Mouse (Mus musculus) heart, embryonic 10.5 days (tissue): ENCODE data around the gene Pex14. TPM values are rescaled to one million over a fixed set of nuclear protein-coding genes. Genes with fewer than 3 reads are reported as not detected.

ENCODE experiments used
- DNase-seq: peaks from one replicate; pipeline ENCODE4 v3.0.0-alpha.2; 2017; ENCODE audit warnings: low spot score
- H3K27ac ChIP-seq: fragments of 300-500 bp; sonication (generic); 2 replicates; pipeline ENCODE4 v1.5.1; 2016; ENCODE audit warnings: mild to moderate bottlenecking
- H3K27me3 ChIP-seq: fragments of 300-500 bp; sonication (generic); 2 replicates; pipeline ENCODE4 v1.6.1; 2016; ENCODE audit warnings: mild to moderate bottlenecking; ENCODE audit not compliant: poor library complexity, insufficient read depth, severe bottlenecking
- H3K36me3 ChIP-seq: fragments of 300-500 bp; sonication (generic); 2 replicates; pipeline ENCODE4 v1.6.1; 2016; ENCODE audit warnings: mild to moderate bottlenecking, moderate library complexity
- H3K4me1 ChIP-seq: fragments of 300-500 bp; sonication (generic); 2 replicates; pipeline ENCODE4 v1.6.1; 2016; ENCODE audit warnings: mild to moderate bottlenecking
- H3K4me3 ChIP-seq: fragments of 300-500 bp; sonication (generic); 2 replicates; pipeline ENCODE4 v1.5.1; 2016; ENCODE audit warnings: mild to moderate bottlenecking, moderate library complexity
- H3K9me3 ChIP-seq: fragments of 300-500 bp; sonication (generic); 2 replicates; pipeline ENCODE4 v1.6.1; 2016; ENCODE audit warnings: mild to moderate bottlenecking, moderate library complexity
- WGBS: fragments of 180-500 bp; shearing (Covaris S2); methylation state at CpG from one replicate; pipeline ENCODE4 v1.1.7; 2016; 5-methylcytosine and 5-hydroxymethylcytosine counted together
- polyA plus RNA-seq: library from polyadenylated mRNA; unstranded; fragments of >200 nt; fragmentation: Nextera tagmentation; extraction: Ambion mirVana; gene quantifications from 2 replicates; pipeline ENCODE4 v1.2.1, GENCODE M21; 2016

Gene Pex14
- polyA plus RNA-seq, 1 experiment from 2014 or later: 59.7 TPM

GRCm38 (mm10) chr4:148968859-148969258 is 130.8 kb downstream of the Pex14 start:
- Histone ChIP-seq H3K27ac (peak overlapping the region; percentile 47; the same call in 1 of the 2 replicates), H3K36me3 (peaks cover 20% of the 10 kb centered on the region; the same call in 1 of the 2 replicates), H3K27me3 (no peaks in the 10 kb centered on the region), H3K4me3 (no peak overlapping the region), H3K9me3 (no peaks in the 10 kb centered on the region), H3K4me1 (peaks cover 81% of the 10 kb centered on the region)
- WGBS: 78% methylated on average over 5 of the region's 5 CpGs
- DNase-seq: no peak

DNA sequence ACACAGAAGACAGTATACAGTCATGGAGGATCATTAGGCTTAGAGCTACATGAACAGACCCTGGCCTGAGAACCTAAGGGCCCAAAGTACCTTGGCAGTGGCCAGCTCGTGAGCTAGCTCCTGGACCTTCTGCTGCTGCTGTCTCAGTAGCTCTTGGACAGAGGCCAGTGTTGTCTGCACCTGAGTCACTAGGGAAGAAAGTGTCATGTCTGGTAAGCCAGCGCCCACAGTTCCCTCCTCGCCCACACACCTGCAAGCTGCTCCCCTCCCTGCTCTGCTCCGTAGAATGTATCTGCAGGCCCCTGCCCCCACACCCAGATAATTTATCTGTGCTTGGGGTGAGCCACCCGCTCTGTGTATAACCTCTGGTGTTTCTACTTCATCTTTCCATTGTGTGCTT is 133.5 kb downstream of the Pex14 start:
- Histone ChIP-seq H3K36me3 (peaks cover 46% of the 10 kb centered on the region), H3K4me3 (no peak overlapping the region), H3K4me1 (peaks cover 83% of the 10 kb centered on the region), H3K9me3 (no peaks in the 10 kb centered on the region), H3K27me3 (no peaks in the 10 kb centered on the region), H3K27ac (peak overlapping the region; percentile 24)
- no peak for DNase-seq
- WGBS: 74% methylated on average over 5 of the region's 5 CpGs

DNA sequence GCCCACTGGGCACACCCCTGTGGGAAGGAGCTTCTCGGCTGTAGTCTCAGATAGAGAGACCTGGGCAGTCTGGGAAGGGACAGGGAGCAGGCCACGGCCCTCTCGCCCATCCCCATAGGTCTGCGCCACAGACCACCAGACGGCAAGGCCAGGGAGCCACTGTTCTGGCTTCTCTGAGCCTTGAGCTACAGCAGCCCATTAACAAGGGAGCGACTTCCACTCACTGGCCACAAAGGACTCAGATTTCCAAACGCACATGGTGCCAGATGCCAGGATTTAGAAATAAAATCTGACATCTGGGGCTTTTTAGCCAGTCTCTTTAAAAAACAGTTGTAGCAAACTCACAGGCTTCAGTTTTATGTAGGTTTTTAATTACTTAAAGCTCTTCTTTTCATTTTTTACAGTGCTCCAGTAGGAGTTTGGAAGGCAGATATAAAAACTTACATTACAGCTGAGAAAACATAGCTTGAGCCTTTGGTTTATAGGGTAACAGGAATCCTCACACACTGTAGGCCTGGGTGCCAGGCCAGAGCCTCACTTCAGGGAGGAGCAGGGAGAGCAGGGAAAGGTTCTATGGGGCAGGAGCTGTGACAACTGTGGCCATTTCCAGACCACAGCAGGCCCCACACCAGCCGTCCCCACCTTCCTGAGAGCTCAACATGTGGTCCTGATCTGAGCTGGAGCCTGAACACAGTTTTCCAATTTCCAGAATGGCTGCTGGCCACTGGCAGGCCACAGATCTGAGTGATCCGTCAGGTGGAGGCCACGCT is 134.9 kb downstream of the Pex14 start:
- WGBS: 86% methylated on average over 10 of the region's 10 CpGs
- H3K27ac ChIP-seq: peak overlapping the region; percentile 64; the same call in 1 of the 2 replicates
- DNase-seq: no peak
- H3K4me1 ChIP-seq: peaks cover 83% of the 10 kb centered on the region
- H3K27me3 ChIP-seq: no peaks in the 10 kb centered on the region
- no peaks in the 10 kb centered on the region for H3K9me3 ChIP-seq
- H3K4me3 ChIP-seq: no peak overlapping the region
- H3K36me3 ChIP-seq: peaks cover 56% of the 10 kb centered on the region

GRCm38 (mm10) chr4:148962096-148962495 is 137.6 kb downstream of the Pex14 start:
- peaks cover 74% of the 10 kb centered on the region for H3K4me1 ChIP-seq
- peaks cover 54% of the 10 kb centered on the region for H3K36me3 ChIP-seq
- peak overlapping the region; percentile 93; the same call in 1 of the 2 replicates for H3K27ac ChIP-seq
- H3K4me3 ChIP-seq: no peak overlapping the region
- 90% methylated on average over 1 of the region's 1 CpGs for WGBS
- H3K27me3 ChIP-seq: no peaks in the 10 kb centered on the region
- no peak for DNase-seq
- H3K9me3 ChIP-seq: no peaks in the 10 kb centered on the region

- Histone ChIP-seq H3K27ac (peak overlapping the region; percentile 93), H3K4me1 (peaks cover 76% of the 10 kb centered on the region), H3K27me3 (no peaks in the 10 kb centered on the region), H3K9me3 (no peaks in the 10 kb centered on the region), H3K36me3 (peaks cover 52% of the 10 kb centered on the region), H3K4me3 (peak overlapping the region; percentile 29)
- DNase-seq: no peak
- 89% methylated on average over 19 of the region's 19 CpGs for WGBS
Measured at GRCm38 (mm10) chr4:148961081-148961480, 138.6 kb downstream of the Pex14 start.

DNA sequence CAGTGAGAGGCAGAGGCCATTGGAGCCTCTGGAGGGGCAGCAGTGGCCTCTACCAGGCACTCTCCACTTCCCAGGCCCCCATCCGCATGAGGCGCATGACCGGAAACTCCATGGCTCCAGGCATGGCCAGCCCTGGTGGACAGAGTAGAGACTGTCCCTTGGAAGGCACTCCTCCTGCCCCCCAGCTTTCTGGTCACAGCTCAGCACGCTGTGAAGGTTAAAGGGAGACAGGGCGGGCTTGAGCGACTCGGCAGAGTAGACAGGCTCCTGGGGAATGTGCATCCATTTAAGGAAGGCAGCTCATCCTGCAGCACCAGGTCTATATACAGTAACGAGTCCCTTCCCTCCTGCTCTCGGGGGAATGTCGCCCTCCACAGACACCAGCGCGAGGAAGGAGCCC is 139.7 kb downstream of the Pex14 start:
- 49% methylated on average over 12 of the region's 12 CpGs for WGBS

DNA sequence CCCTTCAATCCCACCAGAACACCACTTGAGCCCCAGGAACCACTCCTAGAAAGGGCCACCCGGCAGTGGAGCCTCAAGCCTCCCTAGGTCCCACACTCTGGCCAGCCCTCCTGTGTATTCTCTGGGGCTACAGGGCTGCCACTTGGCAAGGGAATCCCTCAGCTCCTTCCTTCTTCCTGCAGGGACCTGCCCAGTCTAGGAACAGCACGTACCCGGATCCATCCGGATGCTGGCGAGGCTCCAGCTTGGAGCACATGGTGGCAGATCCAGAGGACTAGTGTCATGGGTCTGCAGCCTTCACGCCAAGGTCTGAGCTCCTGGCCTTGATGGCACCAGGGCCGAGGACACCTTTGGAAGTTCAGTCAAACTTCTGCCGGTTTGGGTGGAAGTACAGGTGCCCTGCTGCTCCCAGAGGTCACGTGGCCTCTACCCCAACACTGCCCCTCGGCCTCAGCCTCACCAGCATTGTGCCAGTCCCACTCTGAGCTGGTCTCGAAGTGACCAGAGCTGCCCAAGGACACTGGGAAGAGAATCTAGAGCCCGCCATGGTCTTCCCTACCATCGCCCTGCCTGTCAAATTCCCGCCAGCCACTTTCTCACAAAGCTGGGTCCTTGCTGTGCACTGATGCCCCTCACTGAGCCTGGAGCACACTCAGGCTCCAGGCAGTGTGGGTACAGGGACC is 144.4 kb downstream of the Pex14 start:
- peaks cover 43% of the 10 kb centered on the region for H3K27me3 ChIP-seq
- peaks cover 35% of the 10 kb centered on the region for H3K36me3 ChIP-seq
- WGBS: 80% methylated on average over 13 of the region's 14 CpGs
- no peaks in the 10 kb centered on the region for H3K9me3 ChIP-seq
- H3K4me1 ChIP-seq: peaks cover 59% of the 10 kb centered on the region
- no peak overlapping the region for H3K4me3 ChIP-seq
- DNase-seq: no peak
- peak overlapping the region; percentile 32; the same call in 1 of the 2 replicates for H3K27ac ChIP-seq

More for the DNA sequence above, 139.7 kb downstream of the Pex14 start:
- peak overlapping the region; percentile 29; the same call in 1 of the 2 replicates for H3K4me3 ChIP-seq
- DNase-seq: peak; percentile 93
- H3K36me3 ChIP-seq: peaks cover 44% of the 10 kb centered on the region
- H3K27me3 ChIP-seq: 0 out of 2 replicates have a peak, but pooled peaks cover 2% of the 10 kb centered on the region
- H3K4me1 ChIP-seq: peaks cover 73% of the 10 kb centered on the region
- H3K9me3 ChIP-seq: no peaks in the 10 kb centered on the region
- peak overlapping the region; percentile 93 for H3K27ac ChIP-seq

GRCm38 (mm10) chr4:148952328-148953222 is 147.1 kb downstream of the Pex14 start:
- H3K27me3 ChIP-seq: peaks cover 65% of the 10 kb centered on the region
- DNase-seq: no peak
- peak overlapping the region; percentile 54 for H3K4me3 ChIP-seq
- peak overlapping the region; percentile 83 for H3K27ac ChIP-seq
- H3K9me3 ChIP-seq: no peaks in the 10 kb centered on the region
- H3K36me3 ChIP-seq: peaks cover 56% of the 10 kb centered on the region
- peaks cover 66% of the 10 kb centered on the region for H3K4me1 ChIP-seq
- WGBS: 13% methylated on average over 64 of the region's 69 CpGs

GRCm38 (mm10) chr4:148951821-148952291 is 147.8 kb downstream of the Pex14 start:
- Histone ChIP-seq H3K27me3 (peaks cover 65% of the 10 kb centered on the region), H3K4me3 (peak overlapping the region; percentile 54), H3K36me3 (peaks cover 63% of the 10 kb centered on the region), H3K27ac (peak overlapping the region; percentile 83), H3K9me3 (no peaks in the 10 kb centered on the region), H3K4me1 (peaks cover 68% of the 10 kb centered on the region)
- 5% methylated on average over 44 of the region's 44 CpGs for WGBS
- DNase-seq: no peak

- peak overlapping the region; percentile 54; the same call in 1 of the 2 replicates for H3K4me3 ChIP-seq
- peak overlapping the region; percentile 83 for H3K27ac ChIP-seq
- 40% methylated on average over 25 of the region's 25 CpGs for WGBS
- H3K36me3 ChIP-seq: peaks cover 71% of the 10 kb centered on the region
- no peaks in the 10 kb centered on the region for H3K9me3 ChIP-seq
- no peak for DNase-seq
- peaks cover 65% of the 10 kb centered on the region for H3K27me3 ChIP-seq
- H3K4me1 ChIP-seq: peaks cover 62% of the 10 kb centered on the region
Measured at GRCm38 (mm10) chr4:148950932-148951650, 148.6 kb downstream of the Pex14 start.

DNA sequence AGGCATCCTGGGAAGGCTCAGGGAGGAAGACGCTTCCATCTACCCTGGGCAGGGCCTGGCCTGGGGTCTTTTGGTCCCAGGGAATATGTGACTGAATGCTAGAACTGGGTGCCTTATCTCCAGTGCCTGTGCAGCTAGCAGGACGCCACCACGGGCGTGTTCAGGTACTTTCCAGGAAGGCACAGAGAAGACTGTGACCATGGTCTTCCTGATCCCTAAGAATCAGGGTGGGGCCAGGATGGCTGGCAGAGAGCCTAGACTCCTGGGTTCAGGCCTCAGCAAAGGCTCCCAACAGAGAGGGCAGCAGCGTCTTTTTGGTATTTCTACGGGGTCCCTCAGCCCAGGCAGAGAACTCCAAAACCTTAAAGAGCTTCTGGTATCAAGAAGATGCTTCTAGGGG is 149.2 kb downstream of the Pex14 start:
- peaks cover 65% of the 10 kb centered on the region for H3K4me1 ChIP-seq
- 64% methylated on average over 6 of the region's 6 CpGs for WGBS
- no peak for DNase-seq

More for the DNA sequence above, 149.2 kb downstream of the Pex14 start:
- Histone ChIP-seq H3K27me3 (peaks cover 65% of the 10 kb centered on the region), H3K36me3 (peaks cover 77% of the 10 kb centered on the region), H3K27ac (peak overlapping the region; percentile 83), H3K4me3 (no peak overlapping the region), H3K9me3 (no peaks in the 10 kb centered on the region)
